8 mouse cellular contexts compared by ENCODE assay signal in the genomic region with DNA sequence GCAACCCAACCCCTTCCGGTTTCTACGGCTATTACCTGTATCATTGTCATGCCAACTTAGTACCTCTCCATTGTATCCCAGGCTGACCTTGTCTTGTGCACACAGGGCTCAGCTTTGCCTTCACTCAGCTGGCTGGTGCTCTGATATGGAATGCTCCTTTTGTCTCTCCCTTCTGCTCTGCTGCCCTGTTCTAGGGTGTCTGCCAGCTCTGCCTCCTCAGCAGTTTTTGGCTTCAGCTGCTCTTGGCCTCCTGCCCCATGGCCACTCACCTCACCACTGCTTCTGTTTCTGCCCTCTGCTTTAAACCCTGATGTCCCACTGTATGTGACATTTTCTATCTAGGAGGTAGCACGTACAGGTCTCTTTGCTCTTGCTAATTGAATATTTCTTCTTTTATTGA.
DNase-seq lines count a peak whose midpoint lies in the region; ATAC-seq and TF ChIP-seq lines count a peak whose summit lies in the region.

No protein-coding gene starts in this region.

- H3K4me3 ChIP-seq in forebrain, embryonic 15.5 days, result no peak overlapping the region
- H3K4me3 ChIP-seq in forebrain, embryonic 10.5 days, result no peak overlapping the region
- H3K4me3 ChIP-seq in lung, postnatal 0 days (ENCODE audit: low read depth, low read length), result no peak overlapping the region

- DNase-seq in forebrain, embryonic 10.5 days (ENCODE audit: extremely low spot score, low spot score), result no peak
- peak; percentile 2 for DNase-seq in lung, postnatal 10 days
- DNase-seq in lung, postnatal 0 days (ENCODE audit: low spot score), result no peak
- peak; percentile 86 for DNase-seq in cerebellum, adult 9-10 months
- peak; percentile 81 for DNase-seq in heart, postnatal 4 days
- no peak for DNase-seq in c-Kit-positive CD71-positive TER-119-positive erythroid progenitor cells, embryonic 14.5 days (ENCODE audit: low spot score)

- no peaks in the 10 kb centered on the region for H3K4me1 ChIP-seq in forebrain, embryonic 15.5 days
- H3K4me1 ChIP-seq in forebrain, embryonic 10.5 days, result no peaks in the 10 kb centered on the region
- no peaks in the 10 kb centered on the region for H3K4me1 ChIP-seq in lung, postnatal 0 days (ENCODE audit: insufficient read depth, low read depth, low read length)

- no peak overlapping the region for H3K27ac ChIP-seq in forebrain, embryonic 15.5 days (replicated peaks)
- H3K27ac ChIP-seq in forebrain, embryonic 10.5 days, result no peak overlapping the region
- no peak overlapping the region for H3K27ac ChIP-seq in lung, postnatal 0 days (ENCODE audit: low read length)

- H3K36me3 ChIP-seq in forebrain, embryonic 15.5 days, result no peaks in the 10 kb centered on the region
- no peaks in the 10 kb centered on the region for H3K36me3 ChIP-seq in forebrain, embryonic 10.5 days (replicated peaks)
- no peaks in the 10 kb centered on the region for H3K36me3 ChIP-seq in lung, postnatal 0 days (ENCODE audit: insufficient read depth, low read length)

- peak; percentile 48; the same call in 1 of the 2 replicates for ATAC-seq in forebrain, embryonic 15.5 days (replicated peaks)
- no peak for ATAC-seq in lung, postnatal 0 days
- no peak for ATAC-seq in erythroid progenitor cell, adult 5-6 weeks (replicated peaks; ENCODE audit: low FRiP score, poor library complexity, severe bottlenecking)

- no peak for TF ChIP-seq EP300 in lung, postnatal 0 days (IDR thresholded peaks at IDR 0.05)

- TF ChIP-seq CTCF in lung, postnatal 0 days (IDR thresholded peaks at IDR 0.05), result no peak

- H3K27me3 ChIP-seq in forebrain, embryonic 15.5 days, result no peaks in the 10 kb centered on the region
- H3K27me3 ChIP-seq in forebrain, embryonic 10.5 days (ENCODE audit: poor library complexity, severe bottlenecking), result no peaks in the 10 kb centered on the region
- no peaks in the 10 kb centered on the region for H3K27me3 ChIP-seq in lung, postnatal 0 days (replicated peaks; ENCODE audit: insufficient read depth, low read length)

- 81% methylated on average over 3 of the region's 3 CpGs for WGBS in forebrain, embryonic 15.5 days
- 91% methylated on average over 3 of the region's 3 CpGs for WGBS in forebrain, embryonic 10.5 days
- WGBS in lung, postnatal 0 days, result 77% methylated on average over 3 of the region's 3 CpGs

- H3K4me2 ChIP-seq in forebrain, embryonic 15.5 days (replicated peaks), result no peak overlapping the region
- H3K4me2 ChIP-seq in lung, postnatal 0 days (replicated peaks; ENCODE audit: low read depth, low read length), result no peak overlapping the region

- no peak overlapping the region for H3K9ac ChIP-seq in forebrain, embryonic 15.5 days (replicated peaks)
- no peak overlapping the region for H3K9ac ChIP-seq in lung, postnatal 0 days (replicated peaks; ENCODE audit: low read depth)

- H3K9me3 ChIP-seq in forebrain, embryonic 15.5 days, result no peaks in the 10 kb centered on the region
- no peaks in the 10 kb centered on the region for H3K9me3 ChIP-seq in forebrain, embryonic 10.5 days
- H3K9me3 ChIP-seq in lung, postnatal 0 days (ENCODE audit: low read length), result no peaks in the 10 kb centered on the region

Comparison
In these comparisons a context has a peak if more than half of its experiments do, and no peak if none do; other contexts are left out.
1. DNase-seq: peak in lung, postnatal 10 days (single experiment), cerebellum, adult 9-10 months (single experiment) and heart, postnatal 4 days (single experiment); none in forebrain, embryonic 10.5 days (single experiment), lung, postnatal 0 days (single experiment) and c-Kit-positive CD71-positive TER-119-positive erythroid progenitor cells, embryonic 14.5 days (single experiment).